Comparison of ENCODE assay signal across 8 mouse cellular contexts in genomic region chr13:31808804-31809420, GRCm38 (mm10). TPM values are rescaled to one million over a fixed set of nuclear protein-coding genes. Genes with fewer than 3 reads are reported as not detected.
DNase-seq lines count a peak whose midpoint lies in the region; ATAC-seq and TF ChIP-seq lines count a peak whose summit lies in the region.

No protein-coding gene starts in this region.

- H3K27me3 ChIP-seq in embryonic facial prominence, embryonic 13.5 days: peaks cover 85% of the 10 kb centered on the region
- no peaks in the 10 kb centered on the region for H3K27me3 ChIP-seq in myocyte (ENCODE audit: control insufficient read depth, insufficient read depth, insufficient read length)

- H3K79me2 ChIP-seq in myocyte (ENCODE audit: control insufficient read depth, insufficient read depth): peaks cover 25% of the 10 kb centered on the region

- peak overlapping the region; percentile 85 for H3ac ChIP-seq in myocyte (ENCODE audit: control insufficient read depth, insufficient read length)

- H3K9ac ChIP-seq in embryonic facial prominence, embryonic 13.5 days: peak overlapping the region; percentile 89

- TF ChIP-seq CTCF in left cerebral cortex, adult 2 months (IDR thresholded peaks at IDR 0.05): no peak

- TF ChIP-seq POLR2A in myocyte (IDR thresholded peaks at IDR 0.05; ENCODE audit: insufficient read length, low read depth): no peak

- ATAC-seq in embryonic facial prominence, embryonic 13.5 days (ENCODE audit: insufficient number of reproducible peaks, insufficient read depth, low FRiP score, low TSS enrichment, low read depth): no peak

- H3K4me3 ChIP-seq in left cerebral cortex, adult 2 months: peak overlapping the region; percentile 44
- peak overlapping the region; percentile 70 for H3K4me3 ChIP-seq in embryonic facial prominence, embryonic 13.5 days
- H3K4me3 ChIP-seq in myocyte: peak overlapping the region; percentile 80

- intact Hi-C loops in left cerebral cortex, adult 2 months (cut with DNase I): no loop called here
- intact Hi-C loops in left cerebral cortex, postnatal 36 days (cut with DNase I): loop anchor here (5.0 to 10.0 kb wide), 2 partner anchors 146 to 252 kb away; partner anchors contain the start of genes A530084C06Rik and Foxq1

- H3K36me3 ChIP-seq in embryonic facial prominence, embryonic 13.5 days: no peaks in the 10 kb centered on the region
- peaks cover 3% of the 10 kb centered on the region for H3K36me3 ChIP-seq in myocyte (ENCODE audit: control insufficient read depth, insufficient read depth)

- H3K27ac ChIP-seq in left cerebral cortex, adult 2 months: peak overlapping the region; percentile 50
- peak overlapping the region; percentile 95; the same call in 1 of the 2 replicates for H3K27ac ChIP-seq in embryonic facial prominence, embryonic 13.5 days

- no peak for DNase-seq in left cerebral cortex, adult 2 months (ENCODE audit: extremely low spot score in 1 of 2, low spot score in 2 of 2)
- DNase-seq in left cerebral cortex, postnatal 36 days (ENCODE audit: low spot score in 2 of 2): no peak
- DNase-seq in induced T-regulatory cell, adult 2 months (ENCODE audit: low read depth): peak; percentile 40
- DNase-seq in right cerebral cortex, postnatal 14 days: no peak
- no peak for DNase-seq in gastrocnemius, postnatal 25 days
- no peak for DNase-seq in urinary bladder, postnatal 14 days (ENCODE audit: low spot score)

- no peaks in the 10 kb centered on the region for H3K9me3 ChIP-seq in embryonic facial prominence, embryonic 13.5 days

- peaks cover 59% of the 10 kb centered on the region for H3K4me1 ChIP-seq in embryonic facial prominence, embryonic 13.5 days

- H3K4me2 ChIP-seq in embryonic facial prominence, embryonic 13.5 days: peak overlapping the region; percentile 97
- peak overlapping the region; percentile 80 for H3K4me2 ChIP-seq in myocyte (ENCODE audit: low read depth)

- WGBS in embryonic facial prominence, embryonic 13.5 days: 4% methylated on average over 16 of the region's 16 CpGs

TF ChIP-seq in myocyte, 11 proteins besides CTCF, POLR2A, EP300 and RAD21:
- no peak for TF ChIP-seq CEBPB (IDR thresholded peaks at IDR 0.05; ENCODE audit: insufficient read depth, poor library complexity, severe bottlenecking)
- TF ChIP-seq E2F4 (IDR thresholded peaks at IDR 0.05; ENCODE audit: insufficient read depth): no peak
- TF ChIP-seq TCF3 (IDR thresholded peaks at IDR 0.05; ENCODE audit: insufficient read length, low read depth): no peak
- no peak for TF ChIP-seq SRF (IDR thresholded peaks at IDR 0.05; ENCODE audit: control insufficient read depth, insufficient read length, low read depth)
- no peak for TF ChIP-seq USF1 (IDR thresholded peaks at IDR 0.05; ENCODE audit: low read depth)
- no peak for TF ChIP-seq MYOG (IDR thresholded peaks at IDR 0.05; ENCODE audit: control insufficient read depth in 1 of 3, insufficient read depth in 1 of 3, insufficient read length in 2 of 3, low read depth in 2 of 3)
- TF ChIP-seq POLR2AphosphoS2 (IDR thresholded peaks at IDR 0.05; ENCODE audit: insufficient read length, low read depth): no peak
- TF ChIP-seq TCF12 (IDR thresholded peaks at IDR 0.05; ENCODE audit: insufficient read depth, poor library complexity, severe bottlenecking): no peak
- TF ChIP-seq REST (IDR thresholded peaks at IDR 0.05; ENCODE audit: insufficient read depth, insufficient read length): no peak
- TF ChIP-seq MAX (IDR thresholded peaks at IDR 0.05; ENCODE audit: low read depth): no peak
- TF ChIP-seq MYOD1 (IDR thresholded peaks at IDR 0.05; ENCODE audit: control insufficient read depth in 1 of 3, insufficient read length in 2 of 3, low read depth in 2 of 3): no peak
TF ChIP-seq in myocyte: peak in this region for 0.

RNA-seq across cellular contexts. Expression of gene Foxc1, which starts 2.5 kb away (rescaled TPM):
- total RNA-seq in left cerebral cortex, adult 2 months (2021): 1 to 10 TPM; 4.8 to 6.1 TPM
- total RNA-seq in left cerebral cortex, postnatal 36 days (2021): 1 to 10 TPM; 4.3 to 6.6 TPM
- polyA plus RNA-seq in embryonic facial prominence, embryonic 13.5 days (2015; fragmentation: Nextera tagmentation; extraction: Ambion mirVana): 1.6 and 2.9 TPM in 2 replicates
- 3.4 TPM for polyA plus RNA-seq in myocyte (2012; fragmentation: generic; extraction: Trizol)
- 1 to 10 TPM in 1 of 2 experiments, under 1 TPM in 1; 0.84 to 1.3 TPM for total RNA-seq in gastrocnemius, postnatal 25 days (2021)
